Mouse (Mus musculus) MEL (cell line): ENCODE measurements around the gene Hoxb8.

Experiments
- CTCF ChIP-seq, 3 experiments: IDR thresholded peaks in 2 of 3; conservative IDR thresholded peaks in 1 of 3; 2 replicates each; pipeline ENCODE4 v1.5.1; 2011 to 2012; ENCODE audit warnings: low read length in 3 of 3, low read depth in 2 of 3, mild to moderate bottlenecking in 2 of 3, improper control_type of control experiment in 1 of 3, inconsistent platforms in 1 of 3, mixed read lengths in 1 of 3, moderate library complexity in 1 of 3; ENCODE audit not compliant: control insufficient read depth in 1 of 3, insufficient read depth in 1 of 3, poor library complexity in 1 of 3, severe bottlenecking in 1 of 3
- EP300 ChIP-seq, 2 experiments: IDR thresholded peaks; 2 replicates each; pipeline ENCODE4 v1.6.1; 2011; ENCODE audit warnings: improper control_type of control experiment in 2 of 2, low read length in 2 of 2, low read depth in 1 of 2, mild to moderate bottlenecking in 1 of 2
- ETS1 ChIP-seq: IDR thresholded peaks from 2 replicates; pipeline ENCODE4 v1.6.1; 2012; ENCODE audit warnings: low read depth, mild to moderate bottlenecking, inconsistent platforms, low read length, improper control_type of control experiment, moderate library complexity
- HCFC1 ChIP-seq: IDR thresholded peaks from 2 replicates; pipeline ENCODE4 v1.6.1; 2012; ENCODE audit warnings: low read depth, mild to moderate bottlenecking, inconsistent platforms, low read length, improper control_type of control experiment, moderate library complexity
- MAFK ChIP-seq: IDR thresholded peaks from 2 replicates; pipeline ENCODE4 v1.6.1; 2011; ENCODE audit warnings: low read depth, mild to moderate bottlenecking, low read length, improper control_type of control experiment, borderline replicate concordance
- NELFE ChIP-seq: IDR thresholded peaks from 2 replicates; pipeline ENCODE4 v1.6.1; 2011; ENCODE audit warnings: low read depth, low read length, improper control_type of control experiment
- SIN3A ChIP-seq: IDR thresholded peaks from 2 replicates; pipeline ENCODE4 v1.6.1; 2012; ENCODE audit warnings: low read length, improper control_type of control experiment, inconsistent platforms
- ZNF384 ChIP-seq: IDR thresholded peaks from 2 replicates; pipeline ENCODE4 v1.6.1; 2012; ENCODE audit warnings: low read depth, mild to moderate bottlenecking, inconsistent platforms, low read length, improper control_type of control experiment

DNA sequence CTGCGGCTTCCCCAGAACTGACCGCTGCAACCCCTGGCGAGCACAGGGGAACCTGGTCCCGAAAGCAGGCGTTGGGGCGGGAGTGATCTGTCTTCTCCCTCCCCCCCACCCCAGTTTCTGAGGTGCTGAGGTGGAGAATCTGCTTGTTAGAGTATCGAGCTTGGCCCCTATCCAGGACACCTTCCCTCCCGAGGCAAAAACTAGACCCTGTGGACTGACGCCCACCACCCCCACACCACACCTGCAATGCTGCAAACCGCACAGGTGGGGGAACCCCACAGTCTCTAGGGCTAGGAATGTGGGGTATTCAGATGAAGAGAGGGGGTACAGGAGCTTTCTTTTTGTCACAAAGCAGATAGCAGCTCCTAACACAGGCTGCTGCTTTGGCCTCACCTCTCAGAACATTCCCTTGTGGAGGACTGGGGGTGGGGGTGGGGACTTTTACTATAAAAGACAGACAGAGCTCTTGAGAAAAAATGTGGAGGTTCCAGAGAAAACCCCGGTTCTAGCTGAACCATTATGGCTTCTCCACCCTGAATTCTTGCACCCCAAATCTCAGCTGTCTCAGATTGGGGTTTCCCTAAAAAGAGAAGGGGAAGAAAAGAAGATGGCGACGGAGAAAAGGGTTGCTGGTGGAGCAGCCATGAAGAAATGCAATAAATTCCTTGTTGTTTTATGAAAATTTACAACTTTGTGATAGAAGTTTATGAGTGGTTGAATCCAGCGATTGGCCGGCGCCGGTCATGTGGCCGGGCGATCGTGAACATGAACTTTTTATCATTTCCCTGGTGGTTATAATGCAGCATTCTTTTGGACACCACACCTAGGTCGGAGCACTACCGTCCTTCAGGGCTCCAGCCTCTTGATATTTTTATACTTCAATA lies 10.2 kb downstream of the Hoxb8 start, which contains the start of gene Hoxb6:
- TF ChIP-seq EP300 (IDR thresholded peaks at IDR 0.05; ENCODE audit: low read depth in 1 of 2, low read length in 2 of 2) (no peak), NELFE (no peak), HCFC1 (no peak), SIN3A (no peak), MAFK (no peak), CTCF (IDR thresholded peaks at IDR 0.05 in 2 of 3, conservative IDR thresholded peaks at IDR 0.05 in 1 of 3; ENCODE audit: control insufficient read depth in 1 of 3, insufficient read depth in 1 of 3, low read depth in 2 of 3, low read length in 3 of 3, poor library complexity in 1 of 3, severe bottlenecking in 1 of 3) (no peak), ZNF384 (no peak), ETS1 (no peak)
